Mouse (Mus musculus): ENCODE measurements around the gene Clec4g. TPM values are rescaled to one million over a fixed set of nuclear protein-coding genes. Genes with fewer than 3 reads are reported as not detected.

Gene Clec4g
- polyA plus RNA-seq, 3 experiments from 2014 or later: not detected

DNA sequence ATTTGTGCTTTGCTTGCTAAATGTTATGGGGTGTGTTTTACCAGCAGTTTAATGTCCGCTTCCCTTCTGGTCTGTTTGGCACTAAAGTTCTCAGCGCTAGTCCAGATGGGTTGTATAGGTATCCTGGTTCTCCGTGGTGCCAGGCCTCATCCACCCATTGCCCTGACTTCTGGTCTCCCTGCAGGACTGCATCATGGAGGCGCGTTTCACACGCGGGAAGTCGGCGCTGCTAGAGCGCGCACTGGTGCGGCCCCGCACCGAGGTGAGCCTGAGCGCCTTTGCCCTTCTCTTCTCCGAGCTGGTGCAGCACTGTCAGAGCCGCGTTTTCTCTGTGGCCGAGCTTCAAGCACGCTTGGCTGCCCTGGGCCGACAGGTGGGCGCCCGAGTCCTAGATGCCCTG is 41.6 kb downstream of the Clec4g start:
- ATAC-seq: no peak

DNA sequence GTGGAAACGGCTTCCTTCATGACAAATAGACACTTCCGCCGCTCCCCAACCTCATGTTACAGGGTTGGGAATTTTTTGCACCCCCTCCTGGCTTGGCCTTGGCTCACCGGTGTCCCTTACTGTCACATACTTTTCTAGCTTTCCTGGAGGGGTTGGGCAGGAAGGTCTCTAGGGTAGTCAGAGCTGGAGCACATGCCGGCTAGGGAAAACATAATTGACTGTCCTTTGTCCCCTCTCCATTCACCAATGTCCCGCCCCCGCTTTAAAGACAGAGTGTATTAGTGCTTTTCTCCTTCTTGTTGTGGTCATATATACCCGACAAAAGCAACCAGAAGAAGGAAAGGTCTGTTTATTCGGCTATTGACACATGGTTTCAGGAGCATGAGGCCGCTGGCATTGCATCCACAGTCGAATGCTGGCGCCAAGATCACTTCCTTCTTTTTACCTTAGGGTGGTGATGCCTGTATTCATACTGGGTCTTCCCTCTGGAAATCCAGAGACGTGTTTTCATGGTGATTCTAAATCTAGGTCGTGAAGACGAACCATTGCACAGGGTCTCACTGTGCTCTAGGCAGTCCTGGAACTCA is 43.4 kb downstream of the Clec4g start:
- ATAC-seq: no peak

DNA sequence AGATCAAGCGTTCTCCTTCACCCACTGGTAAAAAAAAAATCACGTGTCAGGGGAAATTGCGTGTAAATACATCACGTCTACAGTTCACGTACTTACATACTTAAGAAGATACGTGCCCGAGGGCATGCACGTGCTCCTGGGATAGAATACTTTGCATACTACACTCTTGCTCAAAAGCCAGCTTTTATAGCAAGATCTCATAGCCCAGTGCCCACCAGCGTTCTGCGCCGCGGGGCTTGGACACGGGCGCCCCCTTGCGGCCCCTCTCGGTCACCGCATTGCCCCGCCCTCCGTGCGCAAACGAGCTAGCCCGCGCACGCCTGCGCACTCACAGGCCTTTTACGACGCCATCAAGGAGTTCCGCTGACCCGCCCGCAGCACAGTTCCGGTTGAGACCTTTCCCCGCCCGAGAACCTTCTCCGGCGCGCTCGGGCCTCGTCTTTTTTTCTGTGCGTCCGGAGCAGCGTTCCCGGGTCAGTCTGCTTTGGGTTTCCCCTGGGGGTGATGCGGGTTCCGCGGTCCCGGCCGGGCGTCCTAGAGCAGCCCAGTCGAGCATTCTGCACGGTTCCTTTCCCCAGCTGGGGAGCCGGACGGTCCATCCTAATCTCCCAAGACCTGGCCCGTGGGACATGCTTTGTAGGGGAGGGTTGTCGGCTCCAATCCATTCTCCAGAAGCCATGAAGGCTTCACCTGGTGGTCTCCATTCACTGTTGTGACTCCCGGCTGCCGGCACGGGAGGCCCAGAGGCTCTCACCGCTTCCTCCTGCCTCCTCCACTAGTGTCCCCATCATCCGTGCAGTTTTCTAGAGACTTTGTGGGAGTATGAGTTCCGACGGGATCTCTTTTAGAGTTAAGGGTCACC is 44.1 kb downstream of the Clec4g start, which contains the start of gene Trappc5:
TSS of gene Trappc5 (plus strand) at position 169 of the 862 bp plus-strand sequence.
- peak; percentile 74 for ATAC-seq

DNA sequence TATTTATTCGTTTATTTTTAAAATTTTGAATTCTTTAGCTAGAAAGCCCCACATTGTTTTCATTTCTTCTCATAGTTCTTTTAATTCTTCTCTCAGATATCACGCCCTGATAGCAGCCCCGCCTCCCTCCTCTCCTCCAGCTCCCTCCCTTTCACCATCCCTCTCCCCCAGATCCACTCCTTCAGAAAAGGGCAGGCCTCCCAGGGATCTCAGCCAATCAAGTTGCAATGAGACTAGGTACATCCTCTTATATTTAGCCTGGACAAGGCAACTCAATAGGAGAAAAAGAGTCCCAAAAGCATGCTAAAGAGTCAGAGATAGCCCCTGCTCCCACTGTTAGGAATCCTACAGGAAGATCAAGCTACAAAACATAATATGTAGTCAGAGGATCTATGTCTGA is 45.8 kb downstream of the Clec4g start:
- no peak for ATAC-seq

DNA sequence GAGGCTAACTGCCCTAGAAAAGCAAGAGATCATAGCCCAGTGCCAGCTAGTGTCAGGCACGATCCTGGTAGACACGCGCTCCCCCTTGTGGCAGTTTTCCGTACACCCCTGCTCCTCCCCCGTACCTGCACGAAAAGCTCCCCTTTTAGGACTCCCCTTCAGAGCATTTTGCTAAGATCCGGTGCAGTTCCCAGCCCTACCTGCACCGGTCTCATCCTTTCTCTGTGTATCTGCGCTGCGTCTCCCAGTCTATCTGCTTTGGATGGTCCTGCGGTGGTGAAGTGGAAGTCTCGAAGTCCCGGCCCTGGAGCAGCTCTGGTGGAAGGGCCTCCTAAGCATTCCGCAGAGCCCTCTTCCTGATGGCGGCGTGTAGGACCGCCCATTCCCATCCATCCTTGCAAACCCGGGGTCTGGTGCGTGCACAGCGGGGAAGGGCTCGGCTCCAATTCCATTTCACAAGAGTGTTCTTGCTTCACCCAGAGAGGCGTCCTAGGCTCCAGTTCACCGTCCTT is 48.4 kb downstream of the Clec4g start, which contains the start of gene Fcor:
TSS of gene Fcor (minus strand) at position 383 of the 512 bp plus-strand sequence.
- peak; percentile 66 for ATAC-seq

DNA sequence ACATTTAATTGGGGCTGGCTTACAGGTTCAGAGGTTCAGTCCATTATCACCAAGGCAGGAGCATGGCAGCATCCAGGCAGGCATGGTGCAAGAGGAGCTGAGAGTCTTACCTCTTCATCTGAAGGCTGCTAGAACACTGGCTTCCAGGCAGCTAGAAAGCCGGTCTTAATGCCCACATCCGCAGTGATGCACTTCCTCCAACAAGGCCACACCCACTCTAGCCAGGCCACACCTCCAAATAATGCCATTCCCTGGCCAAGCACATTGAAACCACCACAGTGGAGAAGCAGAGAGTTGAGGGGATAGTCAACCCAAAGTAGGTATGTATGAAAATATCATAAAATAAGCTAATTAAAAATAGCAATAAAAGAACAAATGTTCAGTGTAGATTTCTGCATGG is 50.1 kb downstream of the Clec4g start:
- ATAC-seq: peak; percentile 38

DNA sequence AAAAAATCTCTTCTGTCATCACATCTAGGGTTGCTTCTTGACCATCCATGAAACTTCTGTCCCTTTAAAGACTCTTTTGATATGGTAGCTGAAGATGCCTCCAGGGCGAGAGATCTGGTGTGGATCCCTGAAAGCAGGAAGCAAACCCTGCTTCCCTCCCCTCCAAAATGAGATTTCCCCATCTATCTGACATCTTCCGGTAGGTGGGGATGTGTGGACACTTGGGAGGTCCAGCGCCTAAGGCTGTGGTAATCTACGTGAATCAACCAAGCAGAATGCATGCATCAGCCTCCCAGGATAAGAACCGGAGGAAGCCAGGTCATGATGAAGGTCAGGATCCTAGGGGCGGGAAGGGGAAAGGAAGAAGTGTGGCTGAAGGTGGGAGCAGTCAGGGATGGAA is 54.9 kb downstream of the Clec4g start, which contains the start of gene Mcemp1:
TSS of gene Mcemp1 (plus strand) at position 248 of the 400 bp plus-strand sequence.
- no peak for ATAC-seq

DNA sequence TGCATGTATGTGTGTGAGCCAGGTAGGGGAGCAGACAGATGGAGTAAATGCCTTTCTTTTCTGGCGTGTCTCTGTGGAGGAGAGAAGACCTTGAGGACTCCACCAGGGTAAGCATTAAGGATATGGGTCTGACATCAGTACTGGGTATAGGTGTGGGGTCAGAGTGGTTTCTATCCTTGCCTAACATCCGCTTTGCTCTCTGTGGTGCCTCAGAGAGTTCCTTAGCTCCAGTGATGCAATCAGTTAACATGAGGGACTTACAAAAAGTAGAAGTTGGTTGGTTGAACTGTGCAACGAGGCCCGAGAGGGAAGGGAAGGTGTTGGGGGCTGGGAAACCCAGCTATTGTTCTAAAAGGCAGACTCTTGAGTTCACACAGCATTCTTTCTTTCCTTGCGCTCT is 56.0 kb downstream of the Clec4g start:
- ATAC-seq: no peak

DNA sequence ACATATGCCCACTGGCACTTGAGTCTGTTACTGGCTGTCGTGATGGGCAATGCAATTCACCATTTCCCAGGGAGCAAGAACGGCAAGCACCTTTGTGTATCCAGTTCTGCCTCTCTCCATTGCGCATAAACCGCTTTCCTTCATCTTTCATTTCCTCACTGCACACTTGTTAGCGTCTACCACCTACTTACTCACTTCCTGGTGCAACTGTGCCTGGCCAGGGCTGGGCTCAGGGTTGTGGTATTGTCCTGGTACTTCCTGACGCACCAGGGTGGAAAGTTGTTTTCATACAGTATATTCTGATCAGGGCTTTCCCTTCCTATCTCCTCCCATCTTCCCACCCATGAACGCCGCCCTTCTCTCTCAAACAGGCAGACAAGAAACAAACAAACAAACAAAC is 59.6 kb downstream of the Clec4g start:
- ATAC-seq: no peak

Other genes with a start within 250 kb of the Clec4g start
- not detected for gene Tex45, start 249.8 kb downstream of the Clec4g start, polyA plus RNA-seq (2017; shearing (Covaris generic))
- under 1 TPM in 2 of 3 experiments, not detected in 1; 0.60 to 0.86 TPM for gene Zfp358, start 227.5 kb downstream of the Clec4g start, polyA plus RNA-seq (2017; shearing (Covaris generic))
- gene Mcoln1, start 220.2 kb downstream of the Clec4g start, polyA plus RNA-seq (2017; shearing (Covaris generic)): 10 to 100 TPM; 15.3 to 26.3 (median 24.0) TPM
- 10 to 100 TPM; 20.6 to 32.6 (median 27.7) TPM for gene Pnpla6, start 205.3 kb downstream of the Clec4g start, polyA plus RNA-seq (2017; shearing (Covaris generic))
- under 1 TPM in 1 of 3 experiments, not detected in 2; 0.74 TPM for gene C330021F23Rik, start 152.7 kb downstream of the Clec4g start, polyA plus RNA-seq (2017; shearing (Covaris generic))
- gene Camsap3, start 133.4 kb downstream of the Clec4g start, polyA plus RNA-seq (2017; shearing (Covaris generic)): not detected
- gene Xab2, start 99.3 kb downstream of the Clec4g start, polyA plus RNA-seq (2017; shearing (Covaris generic)): 10 to 100 TPM; 58.7 to 87.4 (median 83.2) TPM
- 100 to 1,000 TPM; 122 to 150 (median 138) TPM for gene Pet100, start 99.1 kb downstream of the Clec4g start, polyA plus RNA-seq (2017; shearing (Covaris generic))
- not detected for gene Pcp2, start 95.1 kb downstream of the Clec4g start, polyA plus RNA-seq (2017; shearing (Covaris generic))
- gene Stxbp2, start 89.7 kb downstream of the Clec4g start, polyA plus RNA-seq (2017; shearing (Covaris generic)): 100 to 1,000 TPM; 180 to 262 (median 191) TPM
- not detected for gene Retn, start 64.9 kb downstream of the Clec4g start, polyA plus RNA-seq (2017; shearing (Covaris generic))
- gene Mcemp1, start 54.9 kb downstream of the Clec4g start, polyA plus RNA-seq (2017; shearing (Covaris generic)): under 1 TPM in 1 of 3 experiments, not detected in 2; 0.48 TPM
- not detected for gene Fcor, start 48.3 kb downstream of the Clec4g start, polyA plus RNA-seq (2017; shearing (Covaris generic))
- 10 to 100 TPM; 19.6 to 27.0 (median 23.3) TPM for gene Trappc5, start 44.4 kb downstream of the Clec4g start, polyA plus RNA-seq (2017; shearing (Covaris generic))
- 1 to 10 TPM in 2 of 3 experiments, under 1 TPM in 1; 0.85 to 1.9 (median 1.9) TPM for gene Fcer2a, start 26.5 kb downstream of the Clec4g start, polyA plus RNA-seq (2017; shearing (Covaris generic))
- gene Cd209a, start 28.3 kb upstream of the Clec4g start, polyA plus RNA-seq (2017; shearing (Covaris generic)): 1 to 10 TPM in 2 of 3 experiments, not detected in 1; 1.1 to 2.6 TPM
- gene Cd209e, start 133.7 kb upstream of the Clec4g start, polyA plus RNA-seq (2017; shearing (Covaris generic)): not detected
- under 1 TPM in 1 of 3 experiments, not detected in 2; 0.55 TPM for gene Cd209d, start 157.9 kb upstream of the Clec4g start, polyA plus RNA-seq (2017; shearing (Covaris generic))
- gene Cd209b, start 206.2 kb upstream of the Clec4g start, polyA plus RNA-seq (2017; shearing (Covaris generic)): under 1 TPM; 0.47 to 0.89 (median 0.67) TPM
- gene Cd209c, start 234.1 kb upstream of the Clec4g start, polyA plus RNA-seq (2017; shearing (Covaris generic)): under 1 TPM in 2 of 3 experiments, not detected in 1; 0.28 to 0.50 TPM